ENCODE assay signal across 20 mouse cellular contexts in the genomic region with DNA sequence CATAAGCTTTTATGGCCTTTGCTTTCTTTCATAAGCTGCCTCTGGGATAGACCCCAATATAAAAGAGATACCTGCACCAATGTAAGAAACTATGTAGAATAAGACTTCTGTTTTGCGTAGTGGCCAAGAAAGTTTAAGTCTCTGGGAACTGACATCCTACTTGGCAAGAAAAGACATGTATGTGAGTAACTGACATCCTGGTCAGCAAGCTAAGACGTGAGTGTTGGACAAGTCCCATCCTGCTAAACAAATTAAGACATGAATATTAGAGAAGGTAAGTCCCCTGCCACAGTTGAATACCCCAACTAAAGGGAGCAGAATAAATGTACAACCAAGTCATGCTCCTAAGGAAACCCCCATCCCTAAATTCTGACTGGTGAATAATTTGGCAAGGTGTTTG.
DNase-seq lines count a peak whose midpoint lies in the region; TF ChIP-seq lines count a peak whose summit lies in the region.
"Had no signal": no experiment of that assay in that cellular context is flagged by ENCODE, and none has a peak within 500 bp of the region (broad histone marks: within the 10 kb centered on the region; RNA-seq: fewer than 3 reads in every experiment).

No protein-coding gene starts in this region.

- no peak overlapping the region for H3K4me3 ChIP-seq in CH12.LX (replicated peaks in 1 of 3; ENCODE audit: low read depth in 2 of 3, low read length in 2 of 3, poor library complexity in 1 of 3)

- H3K27ac ChIP-seq in CH12.LX (ENCODE audit: insufficient read depth, low read depth), result peak overlapping the region; percentile 93

- H3K4me1 ChIP-seq in CH12.LX (ENCODE audit: control insufficient read depth in 1 of 2, insufficient read depth in 2 of 2), result peaks cover 9 to 27% of the 10 kb centered on the region in 2 experiments; a peak in 3 of 4 replicates

- no peak for TF ChIP-seq RAD21 in CH12.LX (IDR thresholded peaks at IDR 0.05; ENCODE audit: low read depth, low read length)

- no peaks in the 10 kb centered on the region for H3K79me2 ChIP-seq in CH12.LX (replicated peaks; ENCODE audit: control insufficient read depth, extremely low read depth, insufficient read depth, poor library complexity, severe bottlenecking)

- no peak overlapping the region; the same call in 1 of the 2 replicates for H3K9ac ChIP-seq in CH12.LX (ENCODE audit: insufficient read depth, low read depth)

- peak overlapping the region; percentile 50; the same call in 1 of the 2 replicates for H3K4me2 ChIP-seq in CH12.LX (ENCODE audit: insufficient read depth, low read depth, poor library complexity, severe bottlenecking)

- no peaks in the 10 kb centered on the region for H3K36me3 ChIP-seq in CH12.LX (replicated peaks in 1 of 2; ENCODE audit: control insufficient read depth in 1 of 2, insufficient read depth in 1 of 2, low read length in 1 of 2)

- TF ChIP-seq CTCF in CH12.LX (conservative IDR thresholded peaks at IDR 0.05 in 1 of 2, IDR thresholded peaks at IDR 0.05 in 1 of 2; ENCODE audit: low read depth in 2 of 2, low read length in 2 of 2), result no peak

- H3K27me3 ChIP-seq in CH12.LX (replicated peaks), result no peaks in the 10 kb centered on the region
- H3K27me3 ChIP-seq: Patski had no signal

- in situ Hi-C loops in CH12.LX (cut with MboI; ENCODE audit: low pct_ligation_motif_present, low pct_unique_long_range_greater_than_20kb, low sequenced_read_pairs), result loop anchor here (10.0 kb wide), 1 partner anchor 63 kb away; no protein-coding TSS in a partner anchor

- intact Hi-C loops in left cerebral cortex, postnatal 4 days (cut with DNase I), result no loop called here

- H3K9me3 ChIP-seq in CH12.LX (replicated peaks; ENCODE audit: low read length), result no peaks in the 10 kb centered on the region
- H3K9me3 ChIP-seq: G1E had no signal

- dilution Hi-C loops in CH12.LX (cut with MboI; ENCODE audit: extremely low pct_ligation_motif_present, extremely low pct_unique_long_range_greater_than_20kb, low sequenced_read_pairs), result no loop called here

- no peak for TF ChIP-seq POLR2A in CH12.LX (IDR thresholded peaks at IDR 0.05; ENCODE audit: low read depth, low read length)

- TF ChIP-seq EP300 in CH12.LX (IDR thresholded peaks at IDR 0.05; ENCODE audit: low read length), result no peak; the same call in none of the 2 replicates

- peak; percentile 24 for DNase-seq in urinary bladder, postnatal 14 days (ENCODE audit: low spot score)
- DNase-seq in urinary bladder, postnatal 10 days (ENCODE audit: low spot score), result no peak
- peak; percentile 33 for DNase-seq in CH12.LX (ENCODE audit: extremely low read depth)
- peak; percentile 8 for DNase-seq in fat pad, adult 2 months (ENCODE audit: extremely low read depth, low read depth, low spot score)
- DNase-seq in left cerebral cortex, postnatal 4 days, result no peak
- no peak for DNase-seq in adrenal gland, postnatal 4 days (ENCODE audit: low spot score in 2 of 2)
- DNase-seq: adrenal gland, adult 2 months; adrenal gland, adult 8-10 months; adrenal gland, postnatal 10 days; adrenal gland, postnatal 14 days; adrenal gland, postnatal 25 days; adrenal gland, postnatal 36 days; B cell, adult 2 months; cerebellum, adult 11 months; cerebellum, adult 11-12 months; cerebellum, adult 18-20 months; cerebellum, adult 2 months; cerebellum, adult 8-10 months had no signal

TF ChIP-seq in CH12.LX, 34 proteins besides CTCF, POLR2A, EP300 and RAD21:
- TF ChIP-seq MYC (IDR thresholded peaks at IDR 0.05; ENCODE audit: low read depth, low read length) (no peak), UBTF (IDR thresholded peaks at IDR 0.05; ENCODE audit: low read depth, low read length) (no peak), ZNF384 (IDR thresholded peaks at IDR 0.05; ENCODE audit: low read depth, low read length) (no peak), PAX5 (IDR thresholded peaks at IDR 0.05; ENCODE audit: low read length) (no peak), HCFC1 (IDR thresholded peaks at IDR 0.05; ENCODE audit: low read depth, low read length) (no peak), ZMIZ1 (IDR thresholded peaks at IDR 0.05; ENCODE audit: low read depth, low read length) (no peak), CHD2 (IDR thresholded peaks at IDR 0.05; ENCODE audit: low read length) (no peak), E2F4 (IDR thresholded peaks at IDR 0.05; ENCODE audit: insufficient replicate concordance, low read depth, low read length) (no peak), GABPA (IDR thresholded peaks at IDR 0.05; ENCODE audit: insufficient replicate concordance, low read depth, low read length) (no peak), ETS1 (conservative IDR thresholded peaks at IDR 0.05; ENCODE audit: low read depth, low read length) (no peak; the same call in 1 of the 2 replicates), SMC3 (IDR thresholded peaks at IDR 0.05; ENCODE audit: low read depth, low read length) (no peak), MAZ (IDR thresholded peaks at IDR 0.05; ENCODE audit: low read depth, low read length) (no peak), SIN3A (IDR thresholded peaks at IDR 0.05; ENCODE audit: low read length) (no peak), MEF2A (IDR thresholded peaks at IDR 0.05; ENCODE audit: borderline replicate concordance, low read depth, low read length) (peak; percentile 26; the same call in 1 of the 2 replicates), NELFE (IDR thresholded peaks at IDR 0.05; ENCODE audit: low read depth, low read length) (no peak), MAFK (IDR thresholded peaks at IDR 0.05; ENCODE audit: insufficient replicate concordance, low read length) (no peak), CHD1 (IDR thresholded peaks at IDR 0.05; ENCODE audit: low read depth, low read length) (peak; percentile 98), BHLHE40 (IDR thresholded peaks at IDR 0.05; ENCODE audit: low read depth, low read length) (peak; percentile 81), ELF1 (IDR thresholded peaks at IDR 0.05; ENCODE audit: low read depth, low read length) (no peak), RCOR1 (conservative IDR thresholded peaks at IDR 0.05; ENCODE audit: low read depth, low read length) (no peak), ZKSCAN1 (IDR thresholded peaks at IDR 0.05; ENCODE audit: borderline replicate concordance, low read depth, low read length) (no peak), USF2 (conservative IDR thresholded peaks at IDR 0.05; ENCODE audit: low read depth, low read length) (no peak), TCF12 (IDR thresholded peaks at IDR 0.05; ENCODE audit: low read depth, low read length) (no peak), TBP (conservative IDR thresholded peaks at IDR 0.05; ENCODE audit: low read depth, low read length) (no peak)

Comparison
In these comparisons a context has a peak if more than half of its experiments do, and no peak if none do; other contexts are left out.
1. DNase-seq: peak in urinary bladder, postnatal 14 days (single experiment), CH12.LX (single experiment) and fat pad, adult 2 months (single experiment); none in urinary bladder, postnatal 10 days (single experiment), left cerebral cortex, postnatal 4 days (single experiment) and adrenal gland, postnatal 4 days (0 of 2).